Mouse (Mus musculus): ENCODE data around the gene Pln.

GRCm38 (mm10) chr10:53378981-53379708 is 41.7 kb downstream of the Pln start:
- TF ChIP-seq CTCF (IDR thresholded peaks at IDR 0.05; ENCODE audit: control insufficient read depth, insufficient read depth, insufficient replicate concordance, low read depth, low read length) (no peak), POLR2A (IDR thresholded peaks at IDR 0.05; ENCODE audit: control insufficient read depth, low read depth, low read length) (no peak; the same call in 1 of the 2 replicates)
